Mouse (Mus musculus) liver, embryonic 12.5 days (tissue): ENCODE data around the gene Cd300lb. TPM values are rescaled to one million over a fixed set of nuclear protein-coding genes. Genes with fewer than 3 reads are reported as not detected.

Experiments used
- ATAC-seq: fragments of 200-750 bp; cut with Nextera tagmentation; 2 replicates; pipeline ENCODE4 v1.8.0; 2017; ENCODE audit warnings: moderate number of reproducible peaks, mild to moderate bottlenecking, moderate library complexity
- H3K27ac ChIP-seq: fragments of 300-500 bp; sonication (generic); 2 replicates; pipeline ENCODE4 v1.5.1; 2016; ENCODE audit warnings: mild to moderate bottlenecking
- H3K27me3 ChIP-seq: fragments of 300-500 bp; sonication (generic); replicated peaks from 2 replicates; pipeline ENCODE4 v1.6.1; 2016; ENCODE audit warnings: mild to moderate bottlenecking, moderate library complexity
- H3K36me3 ChIP-seq: fragments of 300-500 bp; sonication (generic); 2 replicates; pipeline ENCODE4 v1.6.1; 2016; ENCODE audit warnings: mild to moderate bottlenecking, moderate library complexity
- H3K4me1 ChIP-seq: fragments of 300-500 bp; sonication (generic); 2 replicates; pipeline ENCODE4 v1.6.1; 2016
- H3K4me2 ChIP-seq: fragments of 300-500 bp; sonication (generic); 2 replicates; pipeline ENCODE4 v1.6.1; 2016; ENCODE audit warnings: mild to moderate bottlenecking, moderate library complexity
- H3K4me3 ChIP-seq: fragments of 300-500 bp; sonication (generic); 2 replicates; pipeline ENCODE4 v1.5.1; 2016; ENCODE audit warnings: mild to moderate bottlenecking, moderate library complexity
- H3K9ac ChIP-seq: fragments of 300-500 bp; sonication (generic); 2 replicates; pipeline ENCODE4 v1.6.1; 2016; ENCODE audit warnings: mild to moderate bottlenecking, moderate library complexity
- H3K9me3 ChIP-seq: fragments of 300-500 bp; sonication (generic); replicated peaks from 2 replicates; pipeline ENCODE4 v1.6.1; 2016; ENCODE audit warnings: mild to moderate bottlenecking, moderate library complexity
- WGBS: fragments of 180-500 bp; shearing (Covaris S2); methylation state at CpG from one replicate; pipeline ENCODE4 v1.1.7; 2016; ENCODE audit not compliant: insufficient replicate concordance; 5-methylcytosine and 5-hydroxymethylcytosine counted together
- polyA plus RNA-seq: library from polyadenylated mRNA; unstranded; fragments of >200 nt; fragmentation: Nextera tagmentation; extraction: Ambion mirVana; gene quantifications from 2 replicates; pipeline ENCODE4 v1.2.1, GENCODE M21; 2016

Cd300lb gene
- 0.39 and 0.67 TPM in 2 replicates for polyA plus RNA-seq

GRCm38 (mm10) chr11:114934144-114934543 lies at the start of gene Cd300lb:
Gene Cd300lb (minus strand): TSS chr11:114934386.
- H3K4me2 ChIP-seq = no peak within 1 kb of the TSS
- H3K4me1 ChIP-seq = 0 out of 2 replicates have a peak, but pooled peaks cover 7% of the 10 kb centered on the region
- WGBS = 24% methylated on average over 6 of the region's 6 CpGs
- no peaks in the 10 kb centered on the region for H3K36me3 ChIP-seq
- H3K9me3 ChIP-seq = no peaks in the 10 kb centered on the region
- no peak within 1 kb of the TSS for H3K9ac ChIP-seq
- no peak for ATAC-seq
- H3K4me3 ChIP-seq = no peak within 1 kb of the TSS
- no peak within 1 kb of the TSS for H3K27ac ChIP-seq
- 0 out of 2 replicates have a peak, but pooled peaks cover 4% of the 10 kb centered on the region for H3K27me3 ChIP-seq

GRCm38 (mm10) chr11:114981866-114982265 lies 47.7 kb upstream of the Cd300lb start:
- no peak overlapping the region for H3K4me3 ChIP-seq
- H3K4me1 ChIP-seq = no peaks in the 10 kb centered on the region
- H3K9ac ChIP-seq = no peak overlapping the region
- H3K27ac ChIP-seq = no peak overlapping the region
- H3K4me2 ChIP-seq = no peak overlapping the region
- WGBS = 58% methylated on average over 4 of the region's 4 CpGs
- no peaks in the 10 kb centered on the region for H3K36me3 ChIP-seq
- no peak for ATAC-seq
- peaks cover 21% of the 10 kb centered on the region for H3K9me3 ChIP-seq
- no peaks in the 10 kb centered on the region for H3K27me3 ChIP-seq

DNA sequence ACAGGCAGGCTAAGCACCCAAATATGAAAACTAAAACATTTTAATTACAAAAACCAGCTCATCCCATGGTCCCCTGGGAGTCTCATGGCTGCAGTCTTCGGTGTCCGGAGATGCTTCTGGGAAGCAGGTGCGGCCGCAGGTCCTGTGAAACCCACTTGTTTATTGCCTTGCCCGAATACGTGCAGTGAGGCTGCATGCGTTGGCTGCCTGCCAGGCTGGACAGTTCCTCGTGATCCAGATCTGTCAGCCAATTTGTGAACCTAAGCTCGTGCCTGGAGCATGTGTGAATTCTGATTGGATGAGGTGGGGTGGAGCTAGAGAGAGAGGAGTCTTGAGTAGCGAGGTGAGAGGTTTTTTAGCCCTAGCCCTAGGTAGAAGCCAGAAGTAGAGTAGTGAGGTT lies 38.5 kb upstream of the Cd300lb start:
- Histone ChIP-seq H3K27me3 (no peaks in the 10 kb centered on the region), H3K9me3 (peaks cover 19% of the 10 kb centered on the region), H3K4me1 (no peaks in the 10 kb centered on the region), H3K4me3 (no peak overlapping the region), H3K4me2 (no peak overlapping the region), H3K27ac (no peak overlapping the region), H3K36me3 (no peaks in the 10 kb centered on the region), H3K9ac (no peak overlapping the region)
- ATAC-seq = no peak
- 80% methylated on average over 10 of the region's 10 CpGs for WGBS

GRCm38 (mm10) chr11:114968752-114969207 lies 34.6 kb upstream of the Cd300lb start, which contains the start of gene Cd300c:
Gene Cd300c (minus strand): TSS chr11:114969157.
- Histone ChIP-seq H3K9me3 (peaks cover 10% of the 10 kb centered on the region; the same call in 1 of the 2 replicates), H3K4me3 (no peak within 1 kb of the TSS), H3K27ac (no peak within 1 kb of the TSS), H3K4me1 (no peaks in the 10 kb centered on the region), H3K9ac (no peak within 1 kb of the TSS), H3K36me3 (no peaks in the 10 kb centered on the region), H3K27me3 (no peaks in the 10 kb centered on the region), H3K4me2 (no peak within 1 kb of the TSS)
- ATAC-seq = no peak
- 55% methylated on average over 9 of the region's 9 CpGs for WGBS

- 10% methylated on average over 3 of the region's 3 CpGs for WGBS
- H3K4me3 ChIP-seq = no peak overlapping the region
- H3K4me1 ChIP-seq = peaks cover 11% of the 10 kb centered on the region
- no peak overlapping the region for H3K27ac ChIP-seq
- H3K9me3 ChIP-seq = no peaks in the 10 kb centered on the region
- ATAC-seq = no peak
- H3K36me3 ChIP-seq = no peaks in the 10 kb centered on the region
- H3K27me3 ChIP-seq = no peaks in the 10 kb centered on the region
- H3K9ac ChIP-seq = no peak overlapping the region
- H3K4me2 ChIP-seq = no peak overlapping the region
These were observed 31.1 kb upstream of the Cd300lb start for GRCm38 (mm10) chr11:114965182-114965828.

GRCm38 (mm10) chr11:114960369-114960768 lies 26.2 kb upstream of the Cd300lb start:
- Histone ChIP-seq H3K27ac (no peak overlapping the region), H3K27me3 (no peaks in the 10 kb centered on the region), H3K4me2 (no peak overlapping the region), H3K4me1 (peaks cover 11% of the 10 kb centered on the region), H3K36me3 (no peaks in the 10 kb centered on the region), H3K9ac (no peak overlapping the region), H3K9me3 (no peaks in the 10 kb centered on the region), H3K4me3 (no peak overlapping the region)
- no peak for ATAC-seq
- WGBS = 17% methylated on average over 1 of the region's 1 CpGs

DNA sequence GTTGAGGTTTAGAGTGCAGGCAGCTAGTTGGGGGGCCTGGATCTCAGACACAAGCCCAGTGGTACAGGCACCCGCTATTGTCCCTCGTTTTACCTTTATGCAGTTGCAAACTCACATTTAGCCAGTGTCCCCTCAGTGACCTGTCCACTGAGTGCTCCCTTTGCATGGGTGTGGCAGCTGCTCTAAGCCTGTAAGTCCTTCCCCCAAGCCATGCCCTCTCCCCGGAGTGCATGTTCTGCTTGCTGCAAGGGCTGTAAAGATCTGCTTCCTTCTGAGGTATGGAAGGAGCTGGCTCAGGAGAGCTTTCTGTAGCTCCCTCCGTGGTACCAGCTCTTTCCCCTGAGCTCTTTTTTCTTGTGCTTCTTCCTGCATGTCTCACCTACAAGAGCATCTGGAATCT lies 595 bp downstream of the Cd300lb start:
- 54% methylated on average over 4 of the region's 4 CpGs for WGBS
- H3K4me1 ChIP-seq = 0 out of 2 replicates have a peak, but pooled peaks cover 7% of the 10 kb centered on the region
- no peak overlapping the region for H3K9ac ChIP-seq
- no peaks in the 10 kb centered on the region for H3K9me3 ChIP-seq
- no peak for ATAC-seq
- H3K27me3 ChIP-seq = 0 out of 2 replicates have a peak, but pooled peaks cover 4% of the 10 kb centered on the region
- H3K4me2 ChIP-seq = no peak overlapping the region
- no peaks in the 10 kb centered on the region for H3K36me3 ChIP-seq
- H3K27ac ChIP-seq = no peak overlapping the region
- H3K4me3 ChIP-seq = no peak overlapping the region

DNA sequence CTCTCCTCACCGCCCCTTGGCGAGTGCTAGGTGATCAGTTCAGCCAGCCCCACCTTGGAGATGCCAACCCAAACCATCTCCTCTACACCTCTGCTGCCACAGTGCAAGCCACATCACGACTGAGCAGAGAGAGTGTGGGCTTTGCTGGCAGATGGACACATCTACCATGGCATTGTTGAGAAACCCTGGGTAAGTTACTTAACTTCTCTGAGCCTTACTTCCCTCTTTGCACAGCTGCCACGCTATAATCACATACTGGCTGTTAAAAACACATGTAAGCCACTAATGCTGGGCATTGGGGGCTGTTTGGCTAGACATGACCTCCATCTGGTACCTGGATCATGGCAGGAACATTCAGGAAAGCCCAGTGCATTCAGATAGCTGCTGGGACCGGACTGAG lies 3.1 kb downstream of the Cd300lb start:
- Histone ChIP-seq H3K9ac (no peak overlapping the region), H3K36me3 (no peaks in the 10 kb centered on the region), H3K4me1 (0 out of 2 replicates have a peak, but pooled peaks cover 7% of the 10 kb centered on the region), H3K4me3 (no peak overlapping the region), H3K27me3 (0 out of 2 replicates have a peak, but pooled peaks cover 4% of the 10 kb centered on the region), H3K4me2 (no peak overlapping the region), H3K27ac (no peak overlapping the region), H3K9me3 (no peaks in the 10 kb centered on the region)
- 51% methylated on average over 5 of the region's 5 CpGs for WGBS
- ATAC-seq = no peak

- no peak overlapping the region for H3K4me3 ChIP-seq
- no peaks in the 10 kb centered on the region for H3K36me3 ChIP-seq
- 0 out of 2 replicates have a peak, but pooled peaks cover 7% of the 10 kb centered on the region for H3K4me1 ChIP-seq
- WGBS = 39% methylated on average over 2 of the region's 2 CpGs
- H3K27ac ChIP-seq = no peak overlapping the region
- no peak overlapping the region for H3K9ac ChIP-seq
- ATAC-seq = no peak
- no peak overlapping the region for H3K4me2 ChIP-seq
- no peaks in the 10 kb centered on the region for H3K27me3 ChIP-seq
- no peaks in the 10 kb centered on the region for H3K9me3 ChIP-seq
These were observed 4.6 kb downstream of the Cd300lb start for GRCm38 (mm10) chr11:114929581-114929980.

- Histone ChIP-seq H3K4me2 (no peak overlapping the region), H3K36me3 (no peaks in the 10 kb centered on the region), H3K4me1 (no peaks in the 10 kb centered on the region), H3K27me3 (no peaks in the 10 kb centered on the region), H3K27ac (no peak overlapping the region), H3K4me3 (no peak overlapping the region), H3K9ac (no peak overlapping the region), H3K9me3 (no peaks in the 10 kb centered on the region; the same call in 1 of the 2 replicates)
- ATAC-seq = no peak
- WGBS = 64% methylated on average over 4 of the region's 4 CpGs
These were observed 10.2 kb downstream of the Cd300lb start for GRCm38 (mm10) chr11:114923961-114924360.

DNA sequence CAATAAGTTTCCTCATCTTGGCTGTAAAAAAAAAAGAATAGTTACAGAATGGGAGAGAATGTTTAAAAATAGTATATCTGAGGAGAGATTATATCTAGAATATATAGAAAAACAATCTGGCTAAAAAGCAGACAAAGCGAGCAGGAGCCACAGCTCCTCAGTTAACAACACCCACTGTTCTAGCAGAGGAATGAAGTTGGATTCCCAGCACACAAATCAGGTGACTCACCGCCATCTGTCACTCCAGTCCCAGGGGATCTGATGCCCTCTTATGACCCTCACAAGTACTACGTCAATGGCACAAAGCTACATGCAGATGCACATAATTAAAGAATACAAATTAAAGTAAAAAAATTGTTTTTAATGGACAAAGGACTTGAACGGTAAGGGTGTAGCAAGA lies 11.7 kb downstream of the Cd300lb start:
- no peak overlapping the region for H3K4me3 ChIP-seq
- no peak for ATAC-seq
- no peaks in the 10 kb centered on the region; the same call in 1 of the 2 replicates for H3K9me3 ChIP-seq
- no peak overlapping the region for H3K4me2 ChIP-seq
- no peaks in the 10 kb centered on the region for H3K36me3 ChIP-seq
- no peak overlapping the region for H3K9ac ChIP-seq
- no peak overlapping the region for H3K27ac ChIP-seq
- 74% methylated on average over 4 of the region's 4 CpGs for WGBS
- no peaks in the 10 kb centered on the region for H3K4me1 ChIP-seq
- H3K27me3 ChIP-seq = no peaks in the 10 kb centered on the region

DNA sequence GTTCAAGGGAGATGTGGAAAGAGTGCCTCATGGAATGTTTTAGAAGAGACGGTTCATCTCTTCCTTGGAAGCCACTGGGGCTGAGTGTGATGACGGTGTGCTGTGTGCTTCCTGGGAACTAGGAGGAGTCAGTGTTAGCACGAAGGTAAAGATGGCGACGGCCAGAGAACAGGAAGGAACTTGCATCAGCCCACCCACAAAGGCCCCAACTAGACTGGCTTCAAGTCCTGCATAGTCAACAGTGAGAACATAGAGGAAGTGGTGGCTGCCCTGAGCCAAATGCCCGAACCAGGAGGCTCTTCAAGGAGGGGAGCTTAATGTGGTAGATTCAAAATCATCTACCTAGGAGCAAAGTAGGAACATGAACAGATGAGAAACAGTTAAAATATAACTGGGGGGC lies 17.1 kb downstream of the Cd300lb start:
- Histone ChIP-seq H3K27me3 (no peaks in the 10 kb centered on the region), H3K9ac (no peak overlapping the region), H3K27ac (no peak overlapping the region), H3K4me3 (no peak overlapping the region), H3K9me3 (no peaks in the 10 kb centered on the region; the same call in 1 of the 2 replicates), H3K36me3 (no peaks in the 10 kb centered on the region), H3K4me1 (0 out of 2 replicates have a peak, but pooled peaks cover 8% of the 10 kb centered on the region), H3K4me2 (no peak overlapping the region)
- 36% methylated on average over 6 of the region's 6 CpGs for WGBS
- no peak for ATAC-seq
